In the genomic region with DNA sequence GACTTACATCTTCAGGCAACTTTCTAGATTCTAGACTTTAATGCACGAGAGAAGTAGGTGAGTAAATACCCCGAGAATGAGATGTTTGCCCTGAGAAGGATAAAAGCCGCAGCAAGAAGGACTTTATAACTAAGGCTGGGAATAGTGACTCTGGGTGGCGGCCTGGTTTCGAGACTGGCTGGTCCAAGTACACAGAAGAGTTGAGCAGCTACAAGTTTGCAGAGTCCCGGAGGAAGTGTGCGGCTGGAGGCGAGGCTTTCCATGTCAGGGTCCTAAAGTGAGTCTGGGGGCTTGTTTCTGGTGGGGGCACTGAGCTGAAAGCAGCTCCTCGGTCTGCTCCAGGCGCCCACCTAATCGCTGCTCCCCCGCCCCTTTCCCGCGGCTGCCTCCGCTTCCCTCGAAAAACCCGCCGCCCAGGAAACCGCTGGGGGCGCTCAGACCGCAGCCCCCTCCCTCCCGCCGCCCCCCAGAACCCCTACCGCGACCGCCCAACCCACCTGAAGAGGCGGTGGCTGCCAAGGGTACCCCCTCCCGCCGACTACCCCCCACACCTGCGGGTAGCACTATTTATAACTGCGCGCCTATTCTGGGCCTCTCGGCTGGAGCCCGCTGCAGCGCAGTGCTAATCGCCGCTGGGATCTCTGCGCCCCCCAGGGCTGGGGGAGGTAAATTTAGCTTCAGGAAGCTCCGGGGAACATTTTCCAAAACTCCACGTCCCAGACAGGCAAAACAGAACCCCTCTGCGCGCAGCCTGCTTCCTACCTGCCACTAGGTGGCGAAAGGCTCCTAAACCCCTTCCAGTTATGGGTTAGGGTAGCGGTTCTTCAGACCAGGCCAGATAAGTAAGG, we compare ENCODE assay signal across 1 mouse cellular context.
A peak's percentile ranks its signal among the peaks of the same experiment; 100 is the strongest.
TF ChIP-seq lines count a peak whose summit lies in the region.

No protein-coding gene starts in this region.

TF ChIP-seq in CH12.LX, 34 proteins besides CTCF, POLR2A, EP300 and RAD21:
- peak; percentile 51 for TF ChIP-seq SMC3 (IDR thresholded peaks at IDR 0.05; ENCODE audit: low read depth, low read length)
- 0 out of 2 replicates have a peak, but pooled peaks have one; percentile 8 for TF ChIP-seq IRF4 (IDR thresholded peaks at IDR 0.05; ENCODE audit: low read depth, low read length)
- peak; percentile 65 for TF ChIP-seq MXI1 (IDR thresholded peaks at IDR 0.05; ENCODE audit: low read depth, low read length)
- 0 out of 2 replicates have a peak, but pooled peaks have one; percentile 22 for TF ChIP-seq RCOR1 (conservative IDR thresholded peaks at IDR 0.05; ENCODE audit: low read depth, low read length)
- peak; percentile 49; the same call in 1 of the 2 replicates for TF ChIP-seq SIN3A (IDR thresholded peaks at IDR 0.05; ENCODE audit: low read length)
- TF ChIP-seq BHLHE40 (IDR thresholded peaks at IDR 0.05; ENCODE audit: low read depth, low read length) = no peak
- TF ChIP-seq CHD2 (IDR thresholded peaks at IDR 0.05; ENCODE audit: low read length) = peak; percentile 48; the same call in 1 of the 2 replicates
- peak; percentile 97 for TF ChIP-seq ZMIZ1 (IDR thresholded peaks at IDR 0.05; ENCODE audit: low read depth, low read length)
- TF ChIP-seq JUND (conservative IDR thresholded peaks at IDR 0.05; ENCODE audit: low read depth, low read length) = 0 out of 2 replicates have a peak, but pooled peaks have one; percentile 0
- 0 out of 2 replicates have a peak, but pooled peaks have one; percentile 3 for TF ChIP-seq MAX (IDR thresholded peaks at IDR 0.05; ENCODE audit: low read length)
- TF ChIP-seq TCF12 (IDR thresholded peaks at IDR 0.05; ENCODE audit: low read depth, low read length) = peak; percentile 69; the same call in 1 of the 2 replicates
- peak; percentile 94 for TF ChIP-seq TBP (conservative IDR thresholded peaks at IDR 0.05; ENCODE audit: low read depth, low read length)
- TF ChIP-seq NELFE (IDR thresholded peaks at IDR 0.05; ENCODE audit: low read depth, low read length) = peak; percentile 66
- peak; percentile 56; the same call in 1 of the 2 replicates for TF ChIP-seq POLR2AphosphoS2 (IDR thresholded peaks at IDR 0.05; ENCODE audit: low read depth, low read length)
- TF ChIP-seq USF2 (conservative IDR thresholded peaks at IDR 0.05; ENCODE audit: low read depth, low read length) = no peak
- peak; percentile 89; the same call in 1 of the 2 replicates for TF ChIP-seq MEF2A (IDR thresholded peaks at IDR 0.05; ENCODE audit: borderline replicate concordance, low read depth, low read length)
- TF ChIP-seq KAT2A (IDR thresholded peaks at IDR 0.05; ENCODE audit: insufficient replicate concordance, low read length) = no peak
- TF ChIP-seq NRF1 (IDR thresholded peaks at IDR 0.05; ENCODE audit: low read depth, low read length) = 0 out of 2 replicates have a peak, but pooled peaks have one; percentile 13
- TF ChIP-seq MAZ (IDR thresholded peaks at IDR 0.05; ENCODE audit: low read depth, low read length) = 0 out of 2 replicates have a peak, but pooled peaks have one; percentile 16
- TF ChIP-seq CHD1 (IDR thresholded peaks at IDR 0.05; ENCODE audit: low read depth, low read length) = 0 out of 2 replicates have a peak, but pooled peaks have one; percentile 34
- no peak for TF ChIP-seq MYC (IDR thresholded peaks at IDR 0.05; ENCODE audit: low read depth, low read length)
- TF ChIP-seq UBTF (IDR thresholded peaks at IDR 0.05; ENCODE audit: low read depth, low read length) = no peak
